20 mouse cellular contexts compared by ENCODE assay signal in the genomic region with DNA sequence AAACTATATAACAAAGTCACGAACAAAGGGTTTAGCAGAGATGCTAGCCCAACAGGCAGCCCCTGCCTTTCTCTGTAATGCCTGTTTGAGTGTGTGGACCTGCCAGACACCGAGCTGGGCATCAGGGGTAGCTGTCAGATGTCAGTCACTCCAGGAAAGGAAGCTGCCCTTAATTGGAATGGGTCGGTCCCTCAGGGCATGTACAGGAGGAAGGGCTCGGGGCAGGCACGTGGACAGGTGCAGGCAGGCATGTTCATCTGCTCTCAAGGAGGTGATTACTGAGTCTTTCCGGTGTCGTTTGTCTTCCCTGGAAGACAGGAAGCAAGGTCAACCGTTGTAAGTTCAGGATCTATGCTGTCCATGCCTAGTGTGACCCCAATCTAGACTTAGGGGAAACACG.
DNase-seq lines count a peak whose midpoint lies in the region; ATAC-seq and TF ChIP-seq lines count a peak whose summit lies in the region.
"Had no signal": no experiment of that assay in that cellular context is flagged by ENCODE, and none has a peak within 500 bp of the region (broad histone marks: within the 10 kb centered on the region; RNA-seq: fewer than 3 reads in every experiment).

No protein-coding gene starts in this region.

- intact Hi-C loops in heart, postnatal 14 days (cut with DNase I), result no loop called here

- no peak for TF ChIP-seq CTCF in liver, postnatal 0 days (IDR thresholded peaks at IDR 0.05; ENCODE audit: low read depth)

- WGBS in heart, embryonic 10.5 days, result 62% methylated on average over 9 of the region's 9 CpGs
- 27% methylated on average over 9 of the region's 9 CpGs for WGBS in embryonic facial prominence, embryonic 12.5 days
- WGBS in limb, embryonic 11.5 days, result 42% methylated on average over 9 of the region's 9 CpGs
- 64% methylated on average over 9 of the region's 9 CpGs for WGBS in liver, postnatal 0 days (ENCODE audit: insufficient replicate concordance)
- 86% methylated on average over 9 of the region's 9 CpGs for WGBS in forebrain, embryonic 16.5 days

- H3K9me3 ChIP-seq in heart, embryonic 10.5 days, result no peaks in the 10 kb centered on the region
- H3K9me3 ChIP-seq in embryonic facial prominence, embryonic 12.5 days, result no peaks in the 10 kb centered on the region
- H3K9me3 ChIP-seq in limb, embryonic 11.5 days (ENCODE audit: control insufficient read depth, low read length), result no peaks in the 10 kb centered on the region
- no peaks in the 10 kb centered on the region for H3K9me3 ChIP-seq in liver, postnatal 0 days (ENCODE audit: low read length)
- no peaks in the 10 kb centered on the region for H3K9me3 ChIP-seq in forebrain, embryonic 16.5 days (ENCODE audit: control insufficient read depth, low read length)
- H3K9me3 ChIP-seq: heart, embryonic 13.5 days; hindbrain, embryonic 15.5 days had no signal

- no peak overlapping the region for H3K4me3 ChIP-seq in heart, embryonic 10.5 days
- no peak overlapping the region for H3K4me3 ChIP-seq in embryonic facial prominence, embryonic 12.5 days
- H3K4me3 ChIP-seq in limb, embryonic 11.5 days (ENCODE audit: low read depth, low read length), result no peak overlapping the region
- no peak overlapping the region for H3K4me3 ChIP-seq in liver, postnatal 0 days (ENCODE audit: low read depth, low read length)
- no peak overlapping the region for H3K4me3 ChIP-seq in forebrain, embryonic 16.5 days (replicated peaks; ENCODE audit: low read length)
- H3K4me3 ChIP-seq: gastrocnemius, adult 2 months; heart, embryonic 13.5 days; hindbrain, embryonic 15.5 days had no signal

- ATAC-seq in embryonic facial prominence, embryonic 12.5 days (ENCODE audit: insufficient number of reproducible peaks, insufficient read depth, low FRiP score, low TSS enrichment), result no peak
- ATAC-seq in limb, embryonic 11.5 days (ENCODE audit: insufficient number of reproducible peaks, low FRiP score, low TSS enrichment, low read depth), result no peak
- ATAC-seq in liver, postnatal 0 days, result no peak
- no peak for ATAC-seq in forebrain, embryonic 16.5 days
- ATAC-seq: CD4-positive, CD25-positive, alpha-beta regulatory T cell, adult 4 months; forebrain, embryonic 14.5 days; intestine, postnatal 0 days had no signal

- peak overlapping the region; percentile 49; the same call in 1 of the 2 replicates for H3K27ac ChIP-seq in heart, embryonic 10.5 days
- 0 out of 2 replicates have a peak overlapping the region, but pooled peaks have one; percentile 4 for H3K27ac ChIP-seq in embryonic facial prominence, embryonic 12.5 days
- H3K27ac ChIP-seq in limb, embryonic 11.5 days (replicated peaks; ENCODE audit: low read depth, low read length), result peak overlapping the region; percentile 48
- H3K27ac ChIP-seq in liver, postnatal 0 days (ENCODE audit: low read depth), result no peak overlapping the region
- H3K27ac ChIP-seq in forebrain, embryonic 16.5 days (ENCODE audit: low read length), result no peak overlapping the region
- H3K27ac ChIP-seq: gastrocnemius, adult 2 months; heart, embryonic 13.5 days; hindbrain, embryonic 15.5 days had no signal

- no peak for DNase-seq in heart, embryonic 10.5 days (ENCODE audit: low spot score)
- no peak for DNase-seq in heart, postnatal 14 days
- DNase-seq in limb, embryonic 11.5 days (ENCODE audit: low spot score), result no peak
- DNase-seq in liver, postnatal 0 days, result no peak
- DNase-seq: adrenal gland, adult 2 months; adrenal gland, postnatal 14 days; cerebellum, adult 11 months; cerebellum, adult 2 months; cerebellum, adult 9-11 months; cerebellum, postnatal 25 days; gastrocnemius, adult 2 months; gastrocnemius, postnatal 14 days; heart, adult 18-20 months had no signal

- no peaks in the 10 kb centered on the region for H3K36me3 ChIP-seq in heart, embryonic 10.5 days
- H3K36me3 ChIP-seq in embryonic facial prominence, embryonic 12.5 days, result no peaks in the 10 kb centered on the region
- no peaks in the 10 kb centered on the region for H3K36me3 ChIP-seq in limb, embryonic 11.5 days (ENCODE audit: control insufficient read depth, insufficient read depth, low read length)
- no peaks in the 10 kb centered on the region for H3K36me3 ChIP-seq in liver, postnatal 0 days (replicated peaks; ENCODE audit: insufficient read depth, low read length)
- no peaks in the 10 kb centered on the region for H3K36me3 ChIP-seq in forebrain, embryonic 16.5 days (ENCODE audit: control insufficient read depth, insufficient read depth)
- H3K36me3 ChIP-seq: heart, embryonic 13.5 days; hindbrain, embryonic 15.5 days had no signal

- peaks cover 31% of the 10 kb centered on the region; the same call in 1 of the 2 replicates for H3K27me3 ChIP-seq in heart, embryonic 10.5 days (ENCODE audit: insufficient read depth, poor library complexity, severe bottlenecking)
- no peaks in the 10 kb centered on the region for H3K27me3 ChIP-seq in embryonic facial prominence, embryonic 12.5 days
- H3K27me3 ChIP-seq in limb, embryonic 11.5 days (ENCODE audit: control insufficient read depth, insufficient read depth, low read length), result no peaks in the 10 kb centered on the region
- H3K27me3 ChIP-seq in liver, postnatal 0 days (ENCODE audit: insufficient read depth, low read length), result no peaks in the 10 kb centered on the region
- H3K27me3 ChIP-seq in forebrain, embryonic 16.5 days (replicated peaks; ENCODE audit: control insufficient read depth, insufficient read depth, low read length), result no peaks in the 10 kb centered on the region
- H3K27me3 ChIP-seq: hindbrain, embryonic 15.5 days had no signal

- H3K4me2 ChIP-seq in embryonic facial prominence, embryonic 12.5 days (replicated peaks), result no peak overlapping the region
- H3K4me2 ChIP-seq in limb, embryonic 11.5 days (ENCODE audit: low read depth, severe bottlenecking), result no peak overlapping the region
- no peak overlapping the region for H3K4me2 ChIP-seq in liver, postnatal 0 days (ENCODE audit: low read depth, low read length)
- no peak overlapping the region for H3K4me2 ChIP-seq in forebrain, embryonic 16.5 days (ENCODE audit: low read length)
- H3K4me2 ChIP-seq: heart, embryonic 13.5 days; hindbrain, embryonic 15.5 days had no signal

- H3K9ac ChIP-seq in embryonic facial prominence, embryonic 12.5 days, result no peak overlapping the region
- no peak overlapping the region for H3K9ac ChIP-seq in limb, embryonic 11.5 days (ENCODE audit: low read length)
- no peak overlapping the region for H3K9ac ChIP-seq in liver, postnatal 0 days (replicated peaks)
- no peak overlapping the region for H3K9ac ChIP-seq in forebrain, embryonic 16.5 days (replicated peaks; ENCODE audit: low read depth, low read length)
- H3K9ac ChIP-seq: heart, embryonic 13.5 days; hindbrain, embryonic 15.5 days had no signal

- H3K4me1 ChIP-seq in heart, embryonic 10.5 days, result peaks cover 45% of the 10 kb centered on the region
- H3K4me1 ChIP-seq in embryonic facial prominence, embryonic 12.5 days, result peaks cover 50% of the 10 kb centered on the region
- H3K4me1 ChIP-seq in limb, embryonic 11.5 days (ENCODE audit: control insufficient read depth, insufficient read depth, low read length), result peaks cover 36% of the 10 kb centered on the region
- no peaks in the 10 kb centered on the region for H3K4me1 ChIP-seq in liver, postnatal 0 days (ENCODE audit: insufficient read depth)
- H3K4me1 ChIP-seq in forebrain, embryonic 16.5 days (replicated peaks; ENCODE audit: control insufficient read depth, insufficient read depth, low read length), result peaks cover 7% of the 10 kb centered on the region
- H3K4me1 ChIP-seq: hindbrain, embryonic 15.5 days had no signal

- TF ChIP-seq EP300 in liver, postnatal 0 days (IDR thresholded peaks at IDR 0.05; ENCODE audit: low read depth), result no peak

Comparison
In these comparisons a context has a peak if more than half of its experiments do, and no peak if none do; other contexts are left out.
1. H3K27ac ChIP-seq: peak in heart, embryonic 10.5 days (single experiment), embryonic facial prominence, embryonic 12.5 days (single experiment) and limb, embryonic 11.5 days (single experiment); none in liver, postnatal 0 days (single experiment) and forebrain, embryonic 16.5 days (single experiment).